Mouse (Mus musculus): ENCODE measurements around the gene Pts. TPM values are rescaled to one million over a fixed set of nuclear protein-coding genes. Genes with fewer than 3 reads are reported as not detected.

Pts gene
- polyA plus RNA-seq, 1 experiment from 2014 or later: 118 TPM

DNA sequence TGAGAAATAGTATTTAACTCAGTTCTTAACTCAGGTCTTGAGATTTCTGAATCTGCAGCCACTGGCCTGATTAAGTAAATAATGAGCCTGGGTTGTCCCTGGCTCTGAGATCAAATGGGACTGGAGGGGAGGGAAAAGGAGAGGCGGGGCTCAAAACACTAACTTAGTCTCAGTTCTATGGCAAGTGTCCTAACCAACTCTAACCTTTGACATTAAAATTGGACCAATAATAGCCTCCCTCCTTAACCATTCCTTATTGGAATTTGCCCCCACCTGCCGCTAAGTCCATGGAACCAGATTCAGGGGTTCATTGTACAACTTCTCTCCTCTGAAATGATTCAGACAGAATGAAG, 26.5 kb upstream of the Pts start, which contains the start of gene Bco2:
Bco2 (minus strand) TSS at position 88 of the 353 bp plus-strand sequence.
- peaks cover 8% of the 10 kb centered on the region for H3K4me1 ChIP-seq (ENCODE audit: control insufficient read depth, insufficient read depth, low read length)
- 10% methylated on average over 2 of the region's 2 CpGs for WGBS
- H3K4me3 ChIP-seq (replicated peaks; ENCODE audit: low read depth, low read length): peak within 1 kb of the TSS; percentile 20
- H3K27me3 ChIP-seq (ENCODE audit: control insufficient read depth, insufficient read depth, low read length): no peaks in the 10 kb centered on the region
- peak; percentile 63; the same call in 1 of the 2 replicates for ATAC-seq (ENCODE audit: low FRiP score, low TSS enrichment)
- DNase-seq: no peak
- H3K4me2 ChIP-seq (ENCODE audit: low read length): peak within 1 kb of the TSS; percentile 50
- peak within 1 kb of the TSS; percentile 42 for H3K9ac ChIP-seq (replicated peaks; ENCODE audit: low read length)
- no peaks in the 10 kb centered on the region for H3K36me3 ChIP-seq (ENCODE audit: control insufficient read depth, insufficient read depth, low read length)
- H3K27ac ChIP-seq (replicated peaks; ENCODE audit: low read depth, low read length): peak within 1 kb of the TSS; percentile 91
- no peaks in the 10 kb centered on the region for H3K9me3 ChIP-seq (ENCODE audit: control insufficient read depth, low read length)

GRCm38 (mm10) chr9:50554241-50555093, 25.9 kb upstream of the Pts start, which contains the start of gene Il18:
Gene Il18, plus strand, starts transcription at chr9:50554827.
- Histone ChIP-seq H3K9ac (replicated peaks; ENCODE audit: low read length) (peak within 1 kb of the TSS; percentile 42), H3K27ac (replicated peaks; ENCODE audit: low read depth, low read length) (peak within 1 kb of the TSS; percentile 91), H3K4me2 (ENCODE audit: low read length) (peak within 1 kb of the TSS; percentile 50), H3K27me3 (ENCODE audit: control insufficient read depth, insufficient read depth, low read length) (no peaks in the 10 kb centered on the region), H3K4me1 (ENCODE audit: control insufficient read depth, insufficient read depth, low read length) (peaks cover 8% of the 10 kb centered on the region), H3K9me3 (ENCODE audit: control insufficient read depth, low read length) (no peaks in the 10 kb centered on the region), H3K4me3 (replicated peaks; ENCODE audit: low read depth, low read length) (peak within 1 kb of the TSS; percentile 20), H3K36me3 (ENCODE audit: control insufficient read depth, insufficient read depth, low read length) (no peaks in the 10 kb centered on the region)
- 17% methylated on average over 12 of the region's 12 CpGs for WGBS
- peak; percentile 89 for DNase-seq
- peak; percentile 95 for ATAC-seq (ENCODE audit: low FRiP score, low TSS enrichment)

DNA sequence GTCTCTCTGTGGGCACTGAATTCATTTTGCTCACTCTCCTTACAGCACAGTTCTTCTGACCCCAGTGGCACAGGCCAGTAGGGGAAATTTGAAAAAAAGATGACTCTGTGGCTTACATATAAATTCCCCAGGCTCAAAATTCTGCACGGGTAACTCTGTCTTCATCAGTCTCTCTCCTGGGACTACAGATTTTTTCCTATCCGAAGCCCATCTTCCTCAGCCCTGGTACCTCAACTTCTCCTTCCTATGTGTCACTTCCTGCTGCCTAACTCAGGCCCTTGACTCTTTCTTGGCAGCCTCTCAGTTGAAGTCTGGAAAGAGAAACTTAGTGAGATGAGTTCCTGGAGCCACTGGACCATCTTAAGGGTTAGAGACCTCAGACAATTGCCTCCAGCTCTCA, 25.0 kb upstream of the Pts start:
- H3K36me3 ChIP-seq (ENCODE audit: control insufficient read depth, insufficient read depth, low read length): no peaks in the 10 kb centered on the region
- H3K27ac ChIP-seq (replicated peaks; ENCODE audit: low read depth, low read length): 0 out of 2 replicates have a peak overlapping the region, but pooled peaks have one; percentile 91
- H3K9ac ChIP-seq (replicated peaks; ENCODE audit: low read length): no peak overlapping the region
- H3K9me3 ChIP-seq (ENCODE audit: control insufficient read depth, low read length): no peaks in the 10 kb centered on the region
- H3K4me1 ChIP-seq (ENCODE audit: control insufficient read depth, insufficient read depth, low read length): peaks cover 8% of the 10 kb centered on the region
- H3K27me3 ChIP-seq (ENCODE audit: control insufficient read depth, insufficient read depth, low read length): no peaks in the 10 kb centered on the region
- no peak overlapping the region for H3K4me3 ChIP-seq (replicated peaks; ENCODE audit: low read depth, low read length)
- ATAC-seq (ENCODE audit: low FRiP score, low TSS enrichment) (no peak), DNase-seq (no peak)
- no peak overlapping the region for H3K4me2 ChIP-seq (ENCODE audit: low read length)
- WGBS: 78% methylated on average over 2 of the region's 2 CpGs

GRCm38 (mm10) chr9:50552206-50552605, 23.7 kb upstream of the Pts start:
- H3K4me2 ChIP-seq (ENCODE audit: low read length): no peak overlapping the region
- H3K36me3 ChIP-seq (ENCODE audit: control insufficient read depth, insufficient read depth, low read length): no peaks in the 10 kb centered on the region
- no peak overlapping the region for H3K4me3 ChIP-seq (replicated peaks; ENCODE audit: low read depth, low read length)
- DNase-seq (no peak), ATAC-seq (ENCODE audit: low FRiP score, low TSS enrichment) (no peak)
- no peaks in the 10 kb centered on the region for H3K27me3 ChIP-seq (ENCODE audit: control insufficient read depth, insufficient read depth, low read length)
- H3K9ac ChIP-seq (replicated peaks; ENCODE audit: low read length): no peak overlapping the region
- H3K4me1 ChIP-seq (ENCODE audit: control insufficient read depth, insufficient read depth, low read length): peaks cover 8% of the 10 kb centered on the region
- H3K9me3 ChIP-seq (ENCODE audit: control insufficient read depth, low read length): no peaks in the 10 kb centered on the region
- WGBS: 90% methylated on average over 5 of the region's 5 CpGs
- no peak overlapping the region for H3K27ac ChIP-seq (replicated peaks; ENCODE audit: low read depth, low read length)

- no peak overlapping the region for H3K27ac ChIP-seq (replicated peaks; ENCODE audit: low read depth, low read length)
- H3K9ac ChIP-seq (replicated peaks; ENCODE audit: low read length): no peak overlapping the region
- H3K4me3 ChIP-seq (replicated peaks; ENCODE audit: low read depth, low read length): no peak overlapping the region
- ATAC-seq (ENCODE audit: low FRiP score, low TSS enrichment): no peak
- 88% methylated on average over 4 of the region's 4 CpGs for WGBS
- H3K27me3 ChIP-seq (ENCODE audit: control insufficient read depth, insufficient read depth, low read length): no peaks in the 10 kb centered on the region
- peaks cover 4% of the 10 kb centered on the region; the same call in 1 of the 2 replicates for H3K4me1 ChIP-seq (ENCODE audit: control insufficient read depth, insufficient read depth, low read length)
- no peaks in the 10 kb centered on the region for H3K9me3 ChIP-seq (ENCODE audit: control insufficient read depth, low read length)
- H3K36me3 ChIP-seq (ENCODE audit: control insufficient read depth, insufficient read depth, low read length): no peaks in the 10 kb centered on the region
- no peak overlapping the region for H3K4me2 ChIP-seq (ENCODE audit: low read length)
- DNase-seq: no peak
Measured at GRCm38 (mm10) chr9:50548936-50549335, 20.4 kb upstream of the Pts start.

DNA sequence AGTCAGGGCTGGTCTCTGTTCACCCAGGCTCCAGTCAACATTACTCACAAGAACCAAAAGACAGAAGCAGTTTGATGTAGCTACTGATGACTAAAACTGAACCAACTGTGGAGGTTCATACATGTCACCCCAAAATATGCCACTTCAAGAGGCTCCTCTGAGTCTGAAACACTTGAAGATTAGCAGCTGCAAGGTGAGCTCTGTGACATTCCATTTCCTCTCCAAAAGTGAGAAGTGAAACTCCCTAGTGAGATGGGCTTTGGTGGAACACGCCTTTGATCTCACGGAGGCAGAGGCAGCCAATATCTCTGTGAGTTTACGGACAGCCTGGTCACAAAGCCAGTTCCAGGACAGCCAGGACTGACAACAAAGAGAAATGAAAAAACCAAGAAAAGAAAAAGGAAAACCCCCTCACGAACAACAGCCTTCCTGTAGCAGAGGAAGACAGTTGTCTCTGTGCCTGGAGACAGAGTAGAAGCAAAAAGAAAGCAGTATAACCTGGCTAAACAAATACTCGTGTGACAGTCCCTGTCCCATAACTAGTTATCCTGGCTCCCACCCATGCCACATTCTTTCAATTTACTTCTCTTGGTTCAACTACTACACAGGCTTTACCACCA, 19.4 kb upstream of the Pts start:
- no peaks in the 10 kb centered on the region for H3K27me3 ChIP-seq (ENCODE audit: control insufficient read depth, insufficient read depth, low read length)
- WGBS: 59% methylated on average over 5 of the region's 5 CpGs
- H3K27ac ChIP-seq (replicated peaks; ENCODE audit: low read depth, low read length): no peak overlapping the region
- H3K4me3 ChIP-seq (replicated peaks; ENCODE audit: low read depth, low read length): no peak overlapping the region
- no peak for ATAC-seq (ENCODE audit: low FRiP score, low TSS enrichment)
- no peaks in the 10 kb centered on the region for H3K36me3 ChIP-seq (ENCODE audit: control insufficient read depth, insufficient read depth, low read length)
- no peak for DNase-seq
- H3K9me3 ChIP-seq (ENCODE audit: control insufficient read depth, low read length): no peaks in the 10 kb centered on the region
- no peak overlapping the region for H3K4me2 ChIP-seq (ENCODE audit: low read length)
- no peaks in the 10 kb centered on the region for H3K4me1 ChIP-seq (ENCODE audit: control insufficient read depth, insufficient read depth, low read length)
- H3K9ac ChIP-seq (replicated peaks; ENCODE audit: low read length): no peak overlapping the region

DNA sequence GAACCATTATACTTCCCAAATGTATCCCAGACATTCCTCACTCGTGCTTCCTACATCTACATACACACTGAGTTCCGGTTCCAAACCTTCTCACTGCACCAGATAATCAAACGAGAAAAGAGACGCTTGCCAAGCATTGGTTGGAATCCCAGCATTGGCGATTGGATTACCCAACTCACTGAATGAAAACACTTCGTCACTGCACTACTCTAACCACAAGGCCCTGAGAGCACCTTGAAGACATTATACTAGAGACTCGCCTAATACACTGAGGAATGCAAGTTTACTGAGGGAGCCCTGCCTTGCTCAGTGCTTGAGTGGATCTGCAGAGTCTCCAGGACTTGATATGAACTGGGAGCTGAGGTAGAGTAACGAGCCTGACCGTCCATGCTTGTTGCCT, 13.9 kb upstream of the Pts start:
- no peaks in the 10 kb centered on the region for H3K9me3 ChIP-seq (ENCODE audit: control insufficient read depth, low read length)
- H3K27me3 ChIP-seq (ENCODE audit: control insufficient read depth, insufficient read depth, low read length): no peaks in the 10 kb centered on the region
- ATAC-seq (ENCODE audit: low FRiP score, low TSS enrichment) (no peak), DNase-seq (no peak)
- no peak overlapping the region for H3K4me2 ChIP-seq (ENCODE audit: low read length)
- WGBS: 81% methylated on average over 9 of the region's 9 CpGs
- no peak overlapping the region for H3K4me3 ChIP-seq (replicated peaks; ENCODE audit: low read depth, low read length)
- H3K36me3 ChIP-seq (ENCODE audit: control insufficient read depth, insufficient read depth, low read length): no peaks in the 10 kb centered on the region
- H3K27ac ChIP-seq (replicated peaks; ENCODE audit: low read depth, low read length): no peak overlapping the region
- no peak overlapping the region for H3K9ac ChIP-seq (replicated peaks; ENCODE audit: low read length)
- no peaks in the 10 kb centered on the region for H3K4me1 ChIP-seq (ENCODE audit: control insufficient read depth, insufficient read depth, low read length)

- H3K27me3 ChIP-seq (ENCODE audit: control insufficient read depth, insufficient read depth, low read length): no peaks in the 10 kb centered on the region
- no peak overlapping the region for H3K4me2 ChIP-seq (ENCODE audit: low read length)
- H3K27ac ChIP-seq (replicated peaks; ENCODE audit: low read depth, low read length): no peak overlapping the region
- ATAC-seq (ENCODE audit: low FRiP score, low TSS enrichment) (no peak), DNase-seq (no peak)
- H3K4me3 ChIP-seq (replicated peaks; ENCODE audit: low read depth, low read length): no peak overlapping the region
- no peaks in the 10 kb centered on the region for H3K4me1 ChIP-seq (ENCODE audit: control insufficient read depth, insufficient read depth, low read length)
- no peak overlapping the region for H3K9ac ChIP-seq (replicated peaks; ENCODE audit: low read length)
- no peaks in the 10 kb centered on the region for H3K36me3 ChIP-seq (ENCODE audit: control insufficient read depth, insufficient read depth, low read length)
- 73% methylated on average over 7 of the region's 7 CpGs for WGBS
- no peaks in the 10 kb centered on the region for H3K9me3 ChIP-seq (ENCODE audit: control insufficient read depth, low read length)
Measured at GRCm38 (mm10) chr9:50540170-50540569, 11.6 kb upstream of the Pts start.
